Comparison of ENCODE assay signal across 18 mouse cellular contexts in genomic region chr14:93786234-93786633, GRCm38 (mm10).
DNase-seq lines count a peak whose midpoint lies in the region; ATAC-seq and TF ChIP-seq lines count a peak whose summit lies in the region.
"Had no signal": no experiment of that assay in that cellular context is flagged by ENCODE, and none has a peak within 500 bp of the region (broad histone marks: within the 10 kb centered on the region; RNA-seq: fewer than 3 reads in every experiment).

No protein-coding gene starts in this region.

- H3K9ac ChIP-seq in forebrain, embryonic 14.5 days (ENCODE audit: low read length), result no peak overlapping the region
- no peak overlapping the region for H3K9ac ChIP-seq in forebrain, embryonic 11.5 days (ENCODE audit: low read length)
- H3K9ac ChIP-seq in midbrain, embryonic 11.5 days (ENCODE audit: low read length), result no peak overlapping the region
- no peak overlapping the region for H3K9ac ChIP-seq in liver, postnatal 0 days (replicated peaks)
- H3K9ac ChIP-seq: embryonic facial prominence, embryonic 12.5 days; forebrain, embryonic 13.5 days; heart, embryonic 12.5 days; hindbrain, embryonic 15.5 days had no signal

- no peak overlapping the region for H3K27ac ChIP-seq in forebrain, embryonic 14.5 days (ENCODE audit: low read depth, low read length)
- no peak overlapping the region for H3K27ac ChIP-seq in forebrain, embryonic 11.5 days (ENCODE audit: low read depth, low read length)
- no peak overlapping the region for H3K27ac ChIP-seq in midbrain, embryonic 11.5 days (ENCODE audit: low read depth, low read length)
- no peak overlapping the region for H3K27ac ChIP-seq in liver, postnatal 0 days (ENCODE audit: low read depth)
- H3K27ac ChIP-seq: embryonic facial prominence, embryonic 12.5 days; forebrain, embryonic 13.5 days; hindbrain, embryonic 10.5 days; hindbrain, embryonic 15.5 days had no signal

- no peak for TF ChIP-seq POLR2A in brain, embryonic 14.5 days (IDR thresholded peaks at IDR 0.05; ENCODE audit: borderline replicate concordance, extremely low read depth, insufficient read depth, insufficient read length, poor library complexity, severe bottlenecking)

- TF ChIP-seq EP300 in liver, postnatal 0 days (IDR thresholded peaks at IDR 0.05; ENCODE audit: low read depth), result no peak

- peak; percentile 26; the same call in 1 of the 2 replicates for ATAC-seq in forebrain, embryonic 14.5 days
- ATAC-seq in forebrain, embryonic 11.5 days (replicated peaks; ENCODE audit: low FRiP score), result no peak
- ATAC-seq in midbrain, embryonic 11.5 days (ENCODE audit: low FRiP score), result no peak
- ATAC-seq in liver, postnatal 0 days, result no peak
- ATAC-seq: forebrain, embryonic 13.5 days; intestine, embryonic 16.5 days had no signal

- WGBS in forebrain, embryonic 14.5 days, result 52% methylated on average over 4 of the region's 4 CpGs
- 79% methylated on average over 4 of the region's 4 CpGs for WGBS in forebrain, embryonic 11.5 days
- WGBS in midbrain, embryonic 11.5 days, result 80% methylated on average over 4 of the region's 4 CpGs
- 73% methylated on average over 4 of the region's 4 CpGs for WGBS in liver, postnatal 0 days (ENCODE audit: insufficient replicate concordance)

- no peak overlapping the region for H3K4me2 ChIP-seq in forebrain, embryonic 14.5 days (ENCODE audit: low read length)
- H3K4me2 ChIP-seq in forebrain, embryonic 11.5 days (ENCODE audit: low read depth, low read length, severe bottlenecking), result no peak overlapping the region
- no peak overlapping the region for H3K4me2 ChIP-seq in midbrain, embryonic 11.5 days
- no peak overlapping the region for H3K4me2 ChIP-seq in liver, postnatal 0 days (ENCODE audit: low read depth, low read length)
- H3K4me2 ChIP-seq: embryonic facial prominence, embryonic 12.5 days; forebrain, embryonic 13.5 days; heart, embryonic 12.5 days; hindbrain, embryonic 15.5 days had no signal

- H3K27me3 ChIP-seq in forebrain, embryonic 14.5 days (replicated peaks; ENCODE audit: control insufficient read depth, insufficient read depth, low read length), result no peaks in the 10 kb centered on the region
- H3K27me3 ChIP-seq in forebrain, embryonic 11.5 days (ENCODE audit: control insufficient read depth, insufficient read depth, low read length), result no peaks in the 10 kb centered on the region
- no peaks in the 10 kb centered on the region for H3K27me3 ChIP-seq in midbrain, embryonic 11.5 days (ENCODE audit: control insufficient read depth, insufficient read depth, low read length)
- H3K27me3 ChIP-seq in liver, postnatal 0 days (ENCODE audit: insufficient read depth, low read length), result no peaks in the 10 kb centered on the region
- H3K27me3 ChIP-seq: embryonic facial prominence, embryonic 12.5 days; forebrain, embryonic 13.5 days; heart, embryonic 12.5 days; hindbrain, embryonic 15.5 days had no signal

- no peaks in the 10 kb centered on the region for H3K36me3 ChIP-seq in forebrain, embryonic 14.5 days (ENCODE audit: control insufficient read depth, insufficient read depth, low read length)
- H3K36me3 ChIP-seq in forebrain, embryonic 11.5 days (ENCODE audit: control insufficient read depth, insufficient read depth, low read length), result no peaks in the 10 kb centered on the region
- H3K36me3 ChIP-seq in midbrain, embryonic 11.5 days (ENCODE audit: control insufficient read depth, insufficient read depth, low read length), result no peaks in the 10 kb centered on the region
- no peaks in the 10 kb centered on the region for H3K36me3 ChIP-seq in liver, postnatal 0 days (replicated peaks; ENCODE audit: insufficient read depth, low read length)
- H3K36me3 ChIP-seq: embryonic facial prominence, embryonic 12.5 days; heart, embryonic 12.5 days; hindbrain, embryonic 10.5 days; hindbrain, embryonic 15.5 days had no signal

- H3K9me3 ChIP-seq in forebrain, embryonic 14.5 days (replicated peaks; ENCODE audit: control insufficient read depth, low read length), result no peaks in the 10 kb centered on the region; the same call in 1 of the 2 replicates
- no peaks in the 10 kb centered on the region for H3K9me3 ChIP-seq in forebrain, embryonic 11.5 days (ENCODE audit: control insufficient read depth, low read length)
- no peaks in the 10 kb centered on the region for H3K9me3 ChIP-seq in midbrain, embryonic 11.5 days (ENCODE audit: control insufficient read depth, low read length)
- no peaks in the 10 kb centered on the region for H3K9me3 ChIP-seq in liver, postnatal 0 days (ENCODE audit: low read length)
- H3K9me3 ChIP-seq: embryonic facial prominence, embryonic 12.5 days; forebrain, embryonic 13.5 days; heart, embryonic 12.5 days; hindbrain, embryonic 10.5 days; hindbrain, embryonic 15.5 days had no signal

- no peak overlapping the region for H3K4me3 ChIP-seq in forebrain, embryonic 14.5 days (ENCODE audit: low read depth, low read length)
- no peak overlapping the region for H3K4me3 ChIP-seq in forebrain, embryonic 11.5 days (ENCODE audit: low read depth, low read length)
- H3K4me3 ChIP-seq in midbrain, embryonic 11.5 days (ENCODE audit: low read depth, low read length), result no peak overlapping the region
- H3K4me3 ChIP-seq in liver, postnatal 0 days (ENCODE audit: low read depth, low read length), result no peak overlapping the region
- H3K4me3 ChIP-seq: embryonic facial prominence, embryonic 12.5 days; forebrain, embryonic 13.5 days; heart, embryonic 12.5 days; hindbrain, embryonic 10.5 days; hindbrain, embryonic 15.5 days had no signal

- TF ChIP-seq CTCF in brain, embryonic 14.5 days (IDR thresholded peaks at IDR 0.05; ENCODE audit: borderline replicate concordance, extremely low read depth, insufficient read depth, insufficient read length), result no peak
- no peak for TF ChIP-seq CTCF in liver, postnatal 0 days (IDR thresholded peaks at IDR 0.05; ENCODE audit: low read depth)

- DNase-seq in forebrain, embryonic 14.5 days (ENCODE audit: low spot score), result peak; percentile 55
- no peak for DNase-seq in forebrain, embryonic 11.5 days (ENCODE audit: low spot score)
- peak; percentile 79 for DNase-seq in brain, adult 2 months (ENCODE audit: low read depth, low spot score)
- peak; percentile 69 for DNase-seq in brain, embryonic 14.5 days (ENCODE audit: low read depth)
- peak; percentile 53 for DNase-seq in cerebellum, adult 9-10 months
- no peak for DNase-seq in midbrain, embryonic 11.5 days (ENCODE audit: low spot score, missing footprints)
- no peak for DNase-seq in liver, postnatal 0 days
- DNase-seq in kidney, adult 11 months, result no peak
- DNase-seq: adrenal gland, adult 2 months; adrenal gland, postnatal 25 days; gastrocnemius, postnatal 25 days; kidney, adult 8-10 months had no signal

- no peaks in the 10 kb centered on the region for H3K4me1 ChIP-seq in forebrain, embryonic 14.5 days (ENCODE audit: control insufficient read depth, insufficient read depth, low read length)
- H3K4me1 ChIP-seq in forebrain, embryonic 11.5 days (replicated peaks; ENCODE audit: control insufficient read depth, insufficient read depth, low read length), result 0 out of 2 replicates have a peak, but pooled peaks cover 2% of the 10 kb centered on the region
- no peaks in the 10 kb centered on the region; the same call in 1 of the 2 replicates for H3K4me1 ChIP-seq in midbrain, embryonic 11.5 days (ENCODE audit: control insufficient read depth, insufficient read depth, low read length)
- H3K4me1 ChIP-seq in liver, postnatal 0 days (ENCODE audit: insufficient read depth), result no peaks in the 10 kb centered on the region
- H3K4me1 ChIP-seq: embryonic facial prominence, embryonic 12.5 days; forebrain, embryonic 13.5 days; heart, embryonic 12.5 days; hindbrain, embryonic 10.5 days; hindbrain, embryonic 15.5 days had no signal

Comparison
In these comparisons a context has a peak if more than half of its experiments do, and no peak if none do; other contexts are left out.
1. DNase-seq: peak in forebrain, embryonic 14.5 days (single experiment), brain, adult 2 months (single experiment), brain, embryonic 14.5 days (single experiment) and cerebellum, adult 9-10 months (single experiment); none in forebrain, embryonic 11.5 days (single experiment), midbrain, embryonic 11.5 days (single experiment), liver, postnatal 0 days (single experiment) and kidney, adult 11 months (single experiment).